Mouse (Mus musculus) myocyte (in vitro differentiated cells): ENCODE results near the gene Lpcat3. TPM values are rescaled to one million over a fixed set of nuclear protein-coding genes. Genes with fewer than 3 reads are reported as not detected.

Experiments
- H3K27me3 ChIP-seq: one replicate; pipeline ENCODE4 v1.6.1; 2011; ENCODE audit not compliant: control insufficient read depth, insufficient read depth, insufficient read length
- H3K36me3 ChIP-seq: one replicate; pipeline ENCODE4 v1.6.1; 2011; ENCODE audit not compliant: control insufficient read depth, insufficient read depth
- H3K4me2 ChIP-seq: one replicate; pipeline ENCODE4 v1.6.1; 2011; ENCODE audit warnings: low read depth, control low read depth
- H3K4me3 ChIP-seq: one replicate; pipeline ENCODE4 v1.5.1; 2011; ENCODE audit warnings: mild to moderate bottlenecking, control low read depth, moderate library complexity
- H3K79me2 ChIP-seq: one replicate; pipeline ENCODE4 v1.6.1; 2011; ENCODE audit not compliant: control insufficient read depth, insufficient read depth
- H3ac ChIP-seq: one replicate; pipeline ENCODE4 v1.6.1; 2011; ENCODE audit not compliant: control insufficient read depth, insufficient read length
- CEBPB ChIP-seq: IDR thresholded peaks from 2 replicates; pipeline ENCODE4 v1.6.1; 2011; ENCODE audit warnings: mild to moderate bottlenecking, moderate library complexity; ENCODE audit not compliant: poor library complexity, insufficient read depth, severe bottlenecking
- E2F4 ChIP-seq: IDR thresholded peaks from one replicate; pipeline ENCODE4 v1.6.1; 2011; ENCODE audit warnings: mild to moderate bottlenecking, control low read depth, moderate library complexity; ENCODE audit not compliant: insufficient read depth
- MAX ChIP-seq: IDR thresholded peaks from one replicate; pipeline ENCODE4 v1.6.1; 2011; ENCODE audit warnings: low read depth, mild to moderate bottlenecking, control low read depth
- MYOD1 ChIP-seq, 3 experiments: IDR thresholded peaks; one replicate each; pipeline ENCODE4 v1.6.1; 2011; ENCODE audit warnings: control low read depth in 2 of 3, low read depth in 2 of 3, mild to moderate bottlenecking in 2 of 3, moderate library complexity in 1 of 3; ENCODE audit not compliant: insufficient read length in 2 of 3, control insufficient read depth in 1 of 3
- MYOG ChIP-seq, 3 experiments: IDR thresholded peaks; one replicate each; pipeline ENCODE4 v1.6.1; 2011; ENCODE audit warnings: control low read depth in 2 of 3, low read depth in 2 of 3, mild to moderate bottlenecking in 2 of 3; ENCODE audit not compliant: insufficient read length in 2 of 3, control insufficient read depth in 1 of 3, insufficient read depth in 1 of 3
- POLR2A ChIP-seq: IDR thresholded peaks from one replicate; pipeline ENCODE4 v1.6.1; 2011; ENCODE audit warnings: low read depth, mild to moderate bottlenecking, control low read depth, moderate library complexity; ENCODE audit not compliant: insufficient read length
- POLR2AphosphoS2 ChIP-seq: IDR thresholded peaks from one replicate; pipeline ENCODE4 v1.6.1; 2011; ENCODE audit warnings: low read depth, control low read depth; ENCODE audit not compliant: insufficient read length
- REST ChIP-seq: IDR thresholded peaks from one replicate; pipeline ENCODE4 v1.6.1; 2011; ENCODE audit warnings: mild to moderate bottlenecking, control low read depth, moderate library complexity; ENCODE audit not compliant: insufficient read depth, insufficient read length
- SRF ChIP-seq: IDR thresholded peaks from one replicate; pipeline ENCODE4 v1.6.1; 2011; ENCODE audit warnings: low read depth; ENCODE audit not compliant: control insufficient read depth, insufficient read length
- TCF12 ChIP-seq: IDR thresholded peaks from one replicate; pipeline ENCODE4 v1.6.1; 2011; ENCODE audit warnings: mild to moderate bottlenecking, control low read depth; ENCODE audit not compliant: poor library complexity, insufficient read depth, severe bottlenecking
- TCF3 ChIP-seq: IDR thresholded peaks from one replicate; pipeline ENCODE4 v1.6.1; 2011; ENCODE audit warnings: low read depth, control low read depth; ENCODE audit not compliant: insufficient read length
- USF1 ChIP-seq: IDR thresholded peaks from one replicate; pipeline ENCODE4 v1.6.1; 2011; ENCODE audit warnings: low read depth, mild to moderate bottlenecking, control low read depth, moderate library complexity
- polyA plus RNA-seq: library from polyadenylated mRNA; unstranded; fragments of >200 nt; fragmentation: generic; extraction: Trizol; gene quantifications from one replicate; pipeline ENCODE4 v1.2.1, GENCODE M21; 2012; ENCODE audit warnings: missing spikeins

Lpcat3 gene
- polyA plus RNA-seq, 1 experiment, result 138 TPM

DNA sequence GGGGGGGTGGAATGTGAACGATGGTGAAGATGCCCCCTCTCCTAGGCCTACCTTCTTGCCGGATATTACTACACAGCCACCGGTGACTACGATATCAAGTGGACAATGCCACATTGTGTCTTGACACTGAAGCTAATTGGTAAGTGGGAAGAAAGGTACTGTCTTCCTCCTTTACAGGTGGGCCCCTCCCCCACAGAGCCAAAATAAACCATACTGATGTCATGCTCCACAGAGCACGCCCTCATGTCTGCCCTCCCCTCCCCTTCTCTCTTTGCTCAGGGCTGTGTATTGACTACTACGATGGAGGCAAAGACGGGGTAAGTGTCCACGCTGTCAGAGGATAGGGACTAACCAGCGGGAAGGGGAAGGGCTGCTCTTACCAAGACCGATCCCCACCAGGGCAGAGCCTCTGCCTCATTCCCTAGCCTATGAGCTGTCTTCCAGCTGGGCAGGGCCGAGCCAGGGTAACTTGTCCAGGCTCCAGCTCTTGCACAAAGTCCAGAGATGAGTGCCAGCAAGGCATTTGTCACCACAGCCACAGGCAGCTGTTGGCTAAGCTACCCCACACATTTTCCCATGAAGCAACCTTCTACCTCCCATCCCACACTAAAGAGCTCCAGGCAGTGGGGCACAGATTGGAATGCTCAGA lies 37.3 kb downstream of the Lpcat3 start:
- Histone ChIP-seq H3K4me2 (peak overlapping the region; percentile 53), H3K79me2 (no peaks in the 10 kb centered on the region), H3ac (no peak overlapping the region), H3K36me3 (peaks cover 32% of the 10 kb centered on the region), H3K27me3 (no peaks in the 10 kb centered on the region), H3K4me3 (no peak overlapping the region)
- TF ChIP-seq TCF12, result peak; percentile 87
- peak; percentile 89 for TF ChIP-seq CEBPB
- TF ChIP-seq USF1, result no peak
- TF ChIP-seq POLR2AphosphoS2, result peak; percentile 67
- TF ChIP-seq MAX, result no peak
- no peak for TF ChIP-seq REST
- peak; percentile 80 for TF ChIP-seq TCF3
- TF ChIP-seq MYOG (IDR thresholded peaks at IDR 0.05; ENCODE audit: control insufficient read depth in 1 of 3, insufficient read depth in 1 of 3, insufficient read length in 2 of 3, low read depth in 2 of 3), result peak; percentile 74 to 96 (median 81)
- no peak for TF ChIP-seq POLR2A
- TF ChIP-seq E2F4, result no peak
- peak; percentile 65 to 94 (median 81) for TF ChIP-seq MYOD1 (IDR thresholded peaks at IDR 0.05; ENCODE audit: control insufficient read depth in 1 of 3, insufficient read length in 2 of 3, low read depth in 2 of 3)
- TF ChIP-seq SRF, result no peak

DNA sequence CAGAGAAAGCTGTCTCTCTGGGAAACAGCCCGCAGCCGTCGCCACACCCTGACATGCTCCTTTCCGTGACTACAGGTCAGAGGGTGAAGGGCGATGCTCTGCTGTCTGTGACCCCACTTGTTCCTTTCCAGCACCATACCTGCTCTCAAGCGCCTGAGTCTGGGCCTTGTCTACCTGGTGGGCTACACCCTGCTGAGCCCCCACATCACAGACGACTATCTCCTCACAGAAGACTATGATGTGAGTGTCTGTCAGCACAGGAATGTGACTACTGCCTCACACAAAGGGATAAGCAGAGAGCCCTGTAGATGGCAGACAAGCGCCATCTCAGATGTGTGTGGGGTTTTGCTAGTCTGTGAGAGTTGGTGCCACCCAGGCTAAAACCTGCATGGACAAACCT lies 38.5 kb downstream of the Lpcat3 start:
- peaks cover 37% of the 10 kb centered on the region for H3K36me3 ChIP-seq

GRCm38 (mm10) chr6:124702102-124702783 lies 39.4 kb downstream of the Lpcat3 start:
- Histone ChIP-seq H3K79me2 (peaks cover 15% of the 10 kb centered on the region), H3ac (no peak overlapping the region), H3K4me3 (no peak overlapping the region), H3K27me3 (no peaks in the 10 kb centered on the region), H3K36me3 (peaks cover 37% of the 10 kb centered on the region), H3K4me2 (no peak overlapping the region)
- peak; percentile 9 for TF ChIP-seq POLR2AphosphoS2
- TF ChIP-seq MYOG (IDR thresholded peaks at IDR 0.05; ENCODE audit: control insufficient read depth in 1 of 3, insufficient read depth in 1 of 3, insufficient read length in 2 of 3, low read depth in 2 of 3), result no peak

More for the DNA sequence above, 38.5 kb downstream of the Lpcat3 start:
- no peak overlapping the region for H3K4me3 ChIP-seq
- H3K79me2 ChIP-seq, result peaks cover 6% of the 10 kb centered on the region
- TF ChIP-seq MAX, result no peak
- TF ChIP-seq TCF3, result no peak
- no peak for TF ChIP-seq REST
- peak; percentile 69 for TF ChIP-seq POLR2AphosphoS2
- no peak overlapping the region for H3ac ChIP-seq
- H3K4me2 ChIP-seq, result no peak overlapping the region
- H3K27me3 ChIP-seq, result no peaks in the 10 kb centered on the region

DNA sequence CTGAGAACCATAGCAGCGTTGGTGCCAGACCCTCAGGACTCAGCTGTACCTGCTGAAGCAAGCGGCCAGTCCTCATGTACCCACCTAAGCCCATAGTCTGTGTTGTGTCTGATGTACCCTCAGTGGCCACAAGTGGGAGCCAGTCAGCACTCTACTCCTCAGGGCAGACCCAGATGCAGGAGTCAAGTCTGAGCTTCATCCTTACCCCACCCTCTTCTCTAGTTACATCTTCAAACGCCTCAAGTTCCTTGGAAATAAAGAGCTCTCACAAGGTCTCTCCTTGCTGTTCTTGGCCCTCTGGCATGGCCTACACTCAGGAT lies 39.9 kb downstream of the Lpcat3 start:
- H3K27me3 ChIP-seq, result no peaks in the 10 kb centered on the region
- H3K79me2 ChIP-seq, result peaks cover 19% of the 10 kb centered on the region
- H3K4me2 ChIP-seq, result no peak overlapping the region
- H3K4me3 ChIP-seq, result no peak overlapping the region
- TF ChIP-seq SRF, result no peak
- TF ChIP-seq USF1, result no peak
- TF ChIP-seq POLR2A, result no peak
- TF ChIP-seq MYOG (IDR thresholded peaks at IDR 0.05; ENCODE audit: control insufficient read depth in 1 of 3, insufficient read depth in 1 of 3, insufficient read length in 2 of 3, low read depth in 2 of 3), result no peak
- TF ChIP-seq E2F4, result no peak
- TF ChIP-seq TCF12, result no peak
- TF ChIP-seq CEBPB, result no peak
- TF ChIP-seq REST, result no peak
- TF ChIP-seq POLR2AphosphoS2, result no peak
- TF ChIP-seq MYOD1 (IDR thresholded peaks at IDR 0.05; ENCODE audit: control insufficient read depth in 1 of 3, insufficient read length in 2 of 3, low read depth in 2 of 3), result no peak
- no peak for TF ChIP-seq MAX
- TF ChIP-seq TCF3, result no peak
- H3ac ChIP-seq, result no peak overlapping the region
- H3K36me3 ChIP-seq, result peaks cover 37% of the 10 kb centered on the region

GRCm38 (mm10) chr6:124703789-124704188 lies 41.0 kb downstream of the Lpcat3 start:
- TF ChIP-seq CEBPB (no peak), MYOG (IDR thresholded peaks at IDR 0.05; ENCODE audit: control insufficient read depth in 1 of 3, insufficient read depth in 1 of 3, insufficient read length in 2 of 3, low read depth in 2 of 3) (no peak), USF1 (no peak), MAX (no peak), TCF3 (no peak)
- Histone ChIP-seq H3ac (no peak overlapping the region), H3K4me3 (no peak overlapping the region), H3K27me3 (no peaks in the 10 kb centered on the region), H3K79me2 (peaks cover 29% of the 10 kb centered on the region), H3K4me2 (no peak overlapping the region), H3K36me3 (peaks cover 37% of the 10 kb centered on the region)
